Mouse (Mus musculus) A20 (cell line): Measurements from ENCODE around the gene Coro1b.

ENCODE experiments used
- DNase-seq: peaks from one replicate; pipeline ENCODE4 v3.0.0-alpha.2; 2011; ENCODE audit warnings: low read depth, low spot score

Coro1b gene

DNA sequence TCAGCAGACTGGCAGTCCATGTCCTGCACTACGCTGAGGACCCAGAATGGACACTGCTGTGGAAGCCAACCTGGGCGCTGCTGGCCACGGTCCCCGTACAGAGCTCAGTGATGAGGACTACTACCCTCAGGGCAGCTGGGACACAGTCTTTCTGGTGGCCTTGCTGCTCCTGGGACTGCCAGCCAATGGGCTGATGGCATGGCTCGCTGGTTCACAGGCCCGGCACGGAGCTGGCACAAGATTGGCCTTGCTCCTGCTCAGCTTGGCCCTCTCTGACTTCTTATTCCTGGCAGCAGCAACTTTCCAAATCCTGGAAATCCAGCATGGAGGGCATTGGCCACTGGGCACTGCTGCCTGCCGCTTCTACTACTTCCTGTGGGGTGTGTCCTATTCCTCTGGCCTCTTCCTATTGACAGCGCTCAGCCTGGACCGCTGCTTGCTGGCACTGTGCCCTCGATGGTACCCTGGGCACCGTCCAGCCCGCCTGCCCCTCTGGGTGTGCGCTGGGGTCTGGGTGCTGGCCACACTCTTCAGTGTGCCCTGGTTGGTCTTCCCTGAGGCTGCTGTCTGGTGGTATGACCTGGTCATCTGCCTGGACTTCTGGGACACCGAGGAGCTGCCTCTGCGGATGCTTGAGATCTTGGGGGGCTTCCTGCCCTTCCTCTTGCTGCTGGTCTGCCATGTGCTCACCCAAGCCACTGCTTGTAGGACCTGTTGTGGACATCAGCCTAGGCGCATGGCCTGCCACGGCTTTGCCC, 5.8 kb upstream of the Coro1b start:
- DNase-seq: no peak

DNA sequence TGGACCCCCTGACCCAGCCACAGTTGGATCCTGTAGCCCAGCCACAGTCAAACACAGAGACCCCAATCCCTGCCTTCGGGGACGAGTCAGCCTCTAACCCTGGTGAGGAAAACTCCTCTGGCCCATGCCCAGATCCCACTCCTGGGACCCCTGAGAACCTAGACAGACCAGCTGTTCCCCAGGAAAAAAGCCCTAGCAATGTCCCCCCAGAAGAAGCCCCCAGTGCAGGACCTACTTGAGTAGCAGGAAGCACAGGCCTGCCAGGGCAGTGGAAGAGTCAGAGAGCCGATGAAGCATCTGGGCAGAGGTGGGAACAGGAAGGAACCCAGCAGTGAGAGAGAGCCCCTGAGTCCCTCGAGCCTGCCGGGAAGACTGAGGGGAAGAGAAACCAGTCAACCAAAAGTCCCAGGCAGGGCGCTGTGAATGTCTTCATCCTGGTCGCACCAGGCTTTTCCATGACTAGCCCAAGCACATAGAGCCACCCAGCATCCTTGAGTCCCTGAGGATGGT, 4.6 kb upstream of the Coro1b start, which contains the start of gene Cabp4:
TSS of gene Cabp4 (minus strand) at position 275 of the 510 bp plus-strand sequence.
- DNase-seq: no peak

DNA sequence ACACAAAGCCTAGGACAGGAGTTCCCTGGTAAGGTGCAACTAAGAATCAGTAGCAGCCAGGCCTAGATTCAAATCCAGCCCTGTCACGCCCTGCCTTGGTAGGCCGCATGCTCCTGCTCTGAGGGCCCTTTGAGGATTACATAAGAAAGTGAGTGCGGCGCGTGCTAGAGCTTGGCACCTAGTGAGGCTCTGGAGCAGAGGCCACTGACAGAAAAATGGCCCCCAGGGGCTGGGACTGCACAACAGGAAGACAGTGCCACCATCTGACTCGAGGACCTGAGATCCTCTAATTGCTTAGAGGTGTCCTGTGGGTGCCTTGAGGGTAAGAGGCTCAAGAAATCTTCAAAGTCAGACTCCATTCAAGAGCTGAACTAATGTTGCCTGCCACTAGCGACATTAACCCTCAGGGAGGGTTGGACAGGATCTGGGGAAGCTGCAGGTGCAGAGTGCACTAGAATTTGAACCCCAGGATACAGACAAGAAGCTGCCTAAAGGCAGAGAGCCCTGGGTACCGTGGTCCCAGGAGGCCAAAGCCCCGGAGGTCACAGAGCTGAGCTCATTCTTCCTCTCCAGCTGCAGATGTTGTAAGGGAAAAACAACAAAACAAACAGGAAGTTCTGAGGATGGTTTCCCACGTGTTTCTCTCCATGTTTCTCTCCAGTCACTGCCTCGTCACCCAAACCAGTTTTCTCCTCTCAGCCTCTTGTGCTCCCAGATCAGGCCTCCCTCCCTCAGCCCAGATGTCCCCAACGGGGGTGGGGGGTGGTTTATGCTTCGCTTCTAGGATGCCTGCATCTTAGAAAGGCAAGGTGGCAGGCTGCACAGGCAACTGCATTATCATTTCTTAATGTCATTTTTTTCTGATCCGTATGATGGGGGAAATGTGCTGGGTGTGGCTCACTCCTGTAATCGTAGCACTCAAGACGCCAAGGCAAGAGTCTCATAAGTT, 3.6 kb upstream of the Coro1b start:
- DNase-seq: peak; percentile 62

DNA sequence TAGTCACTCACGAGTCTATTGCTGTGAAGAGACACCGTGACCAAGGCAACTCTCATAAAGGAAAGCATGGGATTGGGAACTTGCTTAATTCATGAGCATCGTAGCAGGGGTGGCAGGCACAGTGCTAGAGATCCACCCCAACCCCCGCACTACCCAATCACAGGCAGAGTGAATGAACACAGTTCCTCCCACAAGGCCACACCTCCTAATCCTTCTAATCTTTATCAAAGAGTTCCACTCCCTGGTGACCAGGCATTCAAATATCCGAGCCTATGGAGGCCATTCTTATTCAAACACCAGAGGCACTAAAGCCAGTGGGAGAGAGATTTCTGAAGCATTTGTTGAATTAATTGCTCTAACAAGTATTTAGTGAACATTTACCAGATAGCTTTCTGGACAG, 2.5 kb upstream of the Coro1b start:
- no peak for DNase-seq

DNA sequence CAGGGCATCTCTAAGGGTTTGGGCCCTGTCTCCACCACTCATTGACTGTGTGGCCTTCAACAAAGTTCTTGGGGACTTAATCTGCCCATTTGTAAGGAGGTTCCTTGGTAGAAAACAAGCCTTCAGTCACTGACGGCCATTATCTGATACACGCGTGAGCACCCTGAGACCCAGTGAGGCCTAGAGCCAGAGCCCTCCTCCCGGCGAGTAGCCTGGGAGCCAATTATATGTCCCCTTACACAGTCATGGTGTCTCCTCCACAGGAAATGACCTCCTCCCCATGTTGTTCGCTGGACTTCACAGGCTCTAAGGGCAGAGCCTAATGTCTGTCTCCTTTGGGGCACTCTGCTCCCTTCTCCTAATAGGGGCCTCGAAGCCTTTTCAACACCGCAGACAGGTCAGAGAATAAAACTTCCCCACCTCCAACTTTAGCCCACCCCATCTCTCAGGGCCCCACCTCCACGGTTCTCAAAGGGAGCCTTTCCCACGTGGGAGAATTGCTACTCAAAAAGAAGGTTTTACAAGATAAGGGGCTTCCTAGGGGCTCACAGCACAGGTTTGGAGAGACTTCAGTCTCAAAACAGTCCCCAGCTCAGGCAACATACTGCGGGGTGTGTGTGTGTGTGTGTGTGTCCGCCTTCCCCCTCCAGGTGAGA, 1.9 kb upstream of the Coro1b start:
- DNase-seq: no peak

DNA sequence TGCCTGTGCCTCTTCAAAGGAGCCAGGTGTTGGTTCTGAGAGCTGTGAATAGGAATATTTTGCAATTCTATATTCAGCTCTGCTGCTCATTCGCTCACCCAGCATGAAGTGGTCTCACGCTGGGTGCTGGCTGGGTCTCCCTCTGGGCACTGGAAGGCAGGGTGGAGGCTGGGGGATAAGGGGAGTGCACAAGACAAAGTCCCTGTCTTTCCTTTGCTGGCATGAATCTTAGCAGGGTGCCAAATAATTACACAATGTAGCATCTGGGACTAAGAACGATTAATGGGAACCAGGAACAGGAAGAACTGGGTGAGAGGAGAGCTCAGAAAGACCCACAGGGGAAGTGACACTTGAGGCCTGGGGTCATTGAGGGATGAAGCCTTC, 1.4 kb upstream of the Coro1b start:
- no peak for DNase-seq

DNA sequence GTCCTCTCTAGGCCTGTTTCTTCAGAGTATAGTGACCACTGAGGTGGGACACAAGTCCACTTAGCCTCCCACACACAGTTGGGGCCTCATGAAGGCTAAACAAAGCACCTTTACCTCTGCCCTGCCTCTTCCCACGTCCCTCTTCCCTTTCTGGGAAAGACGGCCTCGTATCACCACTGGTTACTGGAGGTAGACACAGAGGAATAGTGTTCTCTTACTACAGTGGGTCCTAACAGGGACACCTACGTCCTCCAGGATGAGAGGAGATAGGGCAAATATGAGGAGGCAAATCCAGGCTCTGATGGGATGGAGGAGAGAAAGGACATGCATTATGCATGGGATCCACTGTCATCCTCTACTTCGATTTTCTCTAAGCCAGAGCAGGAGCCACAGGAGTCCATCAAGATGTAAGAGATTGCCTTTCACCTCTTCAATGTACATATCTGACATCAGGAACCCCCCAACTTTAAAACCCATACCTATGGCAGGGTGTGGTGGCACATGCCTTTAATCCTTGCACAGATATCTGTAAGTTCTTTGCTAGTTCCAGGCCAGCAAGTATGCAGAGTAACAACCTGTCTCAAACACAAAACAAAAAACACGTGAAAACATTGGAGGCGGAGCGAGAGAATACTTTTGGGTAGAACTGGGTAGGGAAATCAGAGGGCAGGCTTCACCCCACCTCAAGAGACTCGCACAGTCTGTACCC, 483 bp upstream of the Coro1b start:
- no peak for DNase-seq

DNA sequence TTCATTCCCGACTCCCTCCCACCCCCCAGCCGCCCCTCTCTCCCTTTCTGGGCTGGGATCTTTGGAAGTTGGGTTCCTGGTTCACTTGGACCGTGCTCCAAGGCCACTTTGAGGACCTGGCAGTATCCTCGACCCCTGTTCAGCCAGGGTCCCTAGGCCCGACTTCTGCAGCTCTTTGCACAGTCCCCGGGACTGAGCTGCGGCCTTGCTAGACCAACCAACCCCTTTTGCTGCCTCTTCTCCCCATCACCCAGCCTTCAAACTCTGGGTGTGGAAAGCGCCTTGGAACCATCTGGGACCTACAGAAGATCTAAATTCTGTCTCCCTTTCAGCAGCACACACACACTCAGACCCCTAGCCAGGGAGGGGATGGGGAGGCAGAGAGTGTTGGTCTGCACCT, 400 bp downstream of the Coro1b start:
- DNase-seq: no peak

DNA sequence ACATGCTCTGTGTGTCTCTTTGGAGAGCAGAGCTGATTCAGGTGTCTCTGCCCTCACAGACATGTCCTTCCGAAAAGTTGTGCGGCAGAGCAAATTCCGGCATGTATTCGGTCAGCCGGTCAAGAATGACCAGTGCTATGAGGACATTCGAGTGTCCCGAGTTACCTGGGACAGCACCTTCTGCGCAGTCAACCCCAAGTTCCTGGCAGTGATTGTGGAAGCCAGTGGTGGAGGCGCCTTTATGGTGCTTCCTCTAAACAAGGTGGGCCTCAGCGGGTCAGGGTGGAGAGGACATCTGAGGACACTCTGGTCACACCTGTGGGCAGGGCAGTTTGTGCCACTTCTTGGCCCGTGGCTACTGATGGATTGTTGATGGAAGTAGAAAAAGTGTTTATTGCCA, 864 bp downstream of the Coro1b start:
- DNase-seq: no peak

DNA sequence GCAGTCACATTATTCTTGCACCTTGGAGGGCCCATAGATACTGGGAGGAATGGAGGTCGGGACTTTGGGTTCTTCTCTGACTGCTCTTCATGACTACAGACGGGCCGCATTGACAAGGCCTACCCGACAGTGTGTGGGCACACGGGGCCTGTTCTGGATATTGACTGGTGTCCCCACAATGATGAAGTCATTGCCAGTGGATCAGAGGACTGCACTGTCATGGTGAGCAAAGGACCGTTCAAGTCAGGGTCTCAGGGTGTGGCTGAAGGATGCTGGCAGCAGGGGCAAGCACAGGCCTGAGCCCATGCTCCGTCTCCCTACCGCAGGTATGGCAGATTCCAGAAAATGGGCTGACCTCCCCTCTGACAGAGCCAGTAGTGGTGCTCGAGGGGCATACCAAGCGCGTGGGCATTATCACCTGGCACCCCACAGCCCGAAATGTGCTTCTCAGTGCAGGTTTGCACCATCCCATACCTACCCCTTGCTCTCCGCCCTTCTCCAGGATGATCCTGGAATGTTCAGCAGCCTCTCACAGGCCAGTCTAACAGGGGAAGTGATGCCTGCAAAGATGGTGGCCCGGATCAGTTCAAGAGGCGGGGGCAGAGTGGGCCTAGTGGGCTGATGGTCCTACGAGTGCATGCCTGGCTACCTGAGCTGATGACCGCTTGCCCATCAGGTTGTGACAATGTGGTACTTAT, 1.5 kb downstream of the Coro1b start:
- DNase-seq: no peak

DNA sequence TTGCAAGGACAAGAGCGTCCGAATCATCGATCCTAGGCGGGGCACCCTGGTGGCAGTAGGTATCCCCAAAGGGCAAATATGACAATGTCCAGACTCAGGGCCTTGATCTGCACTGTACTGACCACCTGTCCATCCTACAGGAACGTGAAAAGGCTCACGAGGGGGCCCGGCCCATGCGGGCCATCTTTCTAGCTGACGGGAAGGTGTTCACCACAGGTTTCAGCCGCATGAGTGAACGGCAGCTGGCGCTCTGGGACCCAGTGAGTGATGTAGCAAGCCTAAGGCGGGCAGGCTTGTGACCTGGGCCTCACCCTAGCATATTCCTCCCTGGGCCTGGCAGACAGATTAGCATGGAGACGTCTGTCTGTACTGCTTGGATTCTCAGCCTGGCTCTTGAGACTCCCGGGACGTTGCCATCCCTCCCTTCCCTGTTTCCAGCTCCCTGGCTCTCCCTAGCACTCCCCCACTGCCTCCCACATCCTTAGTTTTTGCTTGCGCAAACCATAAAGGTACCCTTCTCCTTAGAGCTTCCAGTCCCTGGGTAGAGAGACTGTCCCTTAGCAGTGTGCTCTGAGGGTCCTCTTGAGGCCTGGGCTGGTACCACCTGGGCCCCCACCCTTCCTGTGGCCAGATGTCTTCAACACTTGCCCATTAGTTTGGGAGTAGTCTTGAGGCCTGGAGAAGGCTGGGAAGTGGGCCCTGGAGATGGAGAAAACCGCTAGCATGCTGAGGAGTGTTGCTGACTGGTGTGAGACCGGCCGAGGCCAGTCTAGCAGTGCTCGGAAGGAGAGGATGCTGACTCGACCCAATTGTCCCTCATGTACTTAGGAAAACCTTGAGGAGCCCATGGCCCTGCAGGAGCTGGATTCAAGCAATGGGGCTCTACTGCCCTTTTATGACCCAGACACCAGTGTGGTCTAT, 2.4 kb downstream of the Coro1b start:
- DNase-seq: no peak

DNA sequence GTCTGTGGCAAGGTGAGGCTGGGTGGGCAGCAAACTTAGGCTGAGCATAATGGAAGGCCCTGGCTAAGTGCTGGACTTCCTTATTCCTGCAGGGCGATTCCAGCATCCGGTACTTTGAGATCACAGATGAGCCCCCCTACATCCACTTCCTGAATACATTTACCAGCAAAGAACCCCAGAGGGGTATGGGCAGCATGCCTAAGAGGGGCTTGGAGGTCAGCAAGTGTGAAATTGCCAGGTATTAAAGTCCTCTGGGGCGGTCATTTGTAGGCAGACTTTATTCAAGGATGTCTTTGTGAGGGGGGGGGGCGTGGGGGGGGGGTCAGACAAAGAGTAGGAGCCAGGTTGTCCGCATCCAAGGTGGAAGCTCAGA, 3.1 kb downstream of the Coro1b start:
- DNase-seq: no peak

DNA sequence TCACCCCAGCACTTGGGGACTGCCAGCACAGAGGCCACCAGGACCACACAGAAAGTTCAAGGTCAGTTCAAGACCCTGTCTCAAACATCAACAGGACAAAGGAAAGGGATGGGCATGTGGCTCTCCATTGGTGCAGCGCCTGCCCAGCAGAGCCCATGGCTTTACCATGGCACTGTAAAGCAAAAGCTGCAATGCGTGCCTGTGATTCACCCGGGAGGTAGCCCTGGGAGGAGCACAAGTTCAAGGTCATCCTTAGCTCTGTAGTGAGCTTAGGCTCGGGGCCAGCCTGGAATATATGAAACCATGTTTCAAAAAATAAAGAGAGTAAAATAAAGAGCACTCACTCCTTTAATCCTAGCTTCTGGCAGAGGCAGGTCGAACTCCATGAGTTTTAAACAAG, 3.5 kb downstream of the Coro1b start:
- no peak for DNase-seq

DNA sequence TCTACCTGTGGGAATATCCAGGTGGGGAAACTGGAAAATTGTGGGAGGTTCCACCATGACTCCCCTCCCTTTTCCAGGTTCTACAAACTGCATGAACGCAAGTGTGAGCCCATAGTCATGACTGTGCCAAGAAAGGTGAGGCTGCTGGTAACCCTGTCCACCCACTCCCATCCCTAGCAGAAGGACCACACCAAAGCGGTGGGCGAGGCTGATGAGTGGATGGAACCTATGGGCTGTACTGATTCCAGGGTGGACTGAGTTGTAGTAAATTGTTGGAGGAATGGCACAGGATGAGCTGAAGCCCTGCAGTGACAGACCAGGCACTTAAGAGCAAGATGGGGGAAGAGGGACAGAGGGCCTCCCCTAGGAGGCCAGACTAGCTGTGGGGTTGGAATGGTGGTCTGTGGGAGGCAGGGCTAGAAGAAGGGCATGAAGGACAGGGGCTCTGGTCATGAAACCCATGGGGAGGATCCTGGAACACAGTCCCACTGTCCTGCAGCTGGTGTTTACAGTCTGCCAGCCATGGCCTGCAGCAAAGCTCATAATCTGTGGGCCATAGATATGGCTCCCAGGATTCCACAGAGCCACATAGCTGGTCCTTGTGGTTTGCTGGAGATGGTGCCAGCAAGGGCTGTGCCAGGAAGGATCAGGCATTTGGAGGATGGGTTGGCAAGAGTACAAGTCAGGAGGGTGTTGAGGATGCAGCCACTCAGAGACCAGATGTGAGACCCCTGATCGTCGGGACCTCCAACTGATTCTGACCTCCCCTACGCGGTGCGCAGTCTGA, 4.2 kb downstream of the Coro1b start:
- DNase-seq: no peak

DNA sequence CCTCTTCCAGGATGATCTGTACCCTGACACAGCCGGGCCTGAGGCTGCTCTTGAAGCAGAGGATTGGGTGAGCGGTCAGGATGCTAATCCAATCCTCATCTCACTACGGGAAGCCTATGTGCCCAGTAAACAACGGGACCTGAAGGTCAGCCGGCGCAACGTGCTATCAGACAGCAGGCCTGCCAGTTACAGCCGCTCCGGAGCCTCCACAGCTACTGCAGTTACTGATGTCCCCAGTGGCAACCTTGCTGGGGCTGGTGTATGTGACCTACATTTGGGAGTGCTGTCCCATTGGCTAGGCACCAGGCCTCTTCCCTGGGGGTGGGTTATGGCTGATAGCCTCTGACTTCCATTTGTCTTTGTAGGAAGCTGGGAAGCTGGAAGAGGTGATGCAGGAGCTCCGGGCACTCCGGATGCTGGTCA, 4.8 kb downstream of the Coro1b start, which contains the start of gene Ptprcap:
TSS of gene Ptprcap (plus strand) at position 373 of the 423 bp plus-strand sequence.
- DNase-seq: no peak

DNA sequence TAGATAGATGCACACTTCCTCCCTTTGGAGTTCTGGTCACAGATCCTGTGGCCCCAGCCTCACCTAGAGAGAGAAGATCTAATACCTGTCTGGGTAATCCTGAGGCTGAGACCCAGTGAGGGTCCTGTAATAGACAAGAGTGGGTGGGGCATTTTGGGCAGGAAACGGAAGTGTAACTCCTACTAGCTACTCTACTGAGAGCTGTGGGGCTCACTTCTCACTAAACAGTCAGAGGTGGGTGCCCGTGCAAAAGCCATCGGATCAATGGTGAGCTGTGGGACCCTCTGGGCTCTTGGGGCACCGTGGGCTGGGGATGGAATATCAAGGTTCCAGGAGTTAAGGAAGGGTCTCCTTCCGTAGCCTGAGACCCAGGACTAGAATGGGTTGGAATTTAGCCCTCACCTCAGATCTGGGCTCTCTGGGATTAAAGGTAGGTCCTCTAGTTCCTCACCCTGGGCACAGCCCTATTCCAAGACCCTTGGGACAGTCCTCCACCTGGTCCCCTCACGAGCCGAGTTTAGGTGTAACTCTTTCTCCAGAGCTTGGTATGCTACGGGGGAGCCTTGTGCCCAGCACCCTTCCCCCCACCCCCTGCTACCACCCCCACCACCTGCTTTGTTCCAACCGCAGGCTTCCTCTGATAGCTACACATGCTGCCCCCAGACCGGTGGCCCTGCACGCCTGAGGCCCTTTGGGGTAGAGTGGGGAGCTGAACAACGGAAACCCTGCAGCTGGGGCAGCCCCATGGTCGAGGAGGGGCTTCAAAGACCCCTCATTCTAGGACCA, 6.2 kb downstream of the Coro1b start:
- peak; percentile 81 for DNase-seq

DNA sequence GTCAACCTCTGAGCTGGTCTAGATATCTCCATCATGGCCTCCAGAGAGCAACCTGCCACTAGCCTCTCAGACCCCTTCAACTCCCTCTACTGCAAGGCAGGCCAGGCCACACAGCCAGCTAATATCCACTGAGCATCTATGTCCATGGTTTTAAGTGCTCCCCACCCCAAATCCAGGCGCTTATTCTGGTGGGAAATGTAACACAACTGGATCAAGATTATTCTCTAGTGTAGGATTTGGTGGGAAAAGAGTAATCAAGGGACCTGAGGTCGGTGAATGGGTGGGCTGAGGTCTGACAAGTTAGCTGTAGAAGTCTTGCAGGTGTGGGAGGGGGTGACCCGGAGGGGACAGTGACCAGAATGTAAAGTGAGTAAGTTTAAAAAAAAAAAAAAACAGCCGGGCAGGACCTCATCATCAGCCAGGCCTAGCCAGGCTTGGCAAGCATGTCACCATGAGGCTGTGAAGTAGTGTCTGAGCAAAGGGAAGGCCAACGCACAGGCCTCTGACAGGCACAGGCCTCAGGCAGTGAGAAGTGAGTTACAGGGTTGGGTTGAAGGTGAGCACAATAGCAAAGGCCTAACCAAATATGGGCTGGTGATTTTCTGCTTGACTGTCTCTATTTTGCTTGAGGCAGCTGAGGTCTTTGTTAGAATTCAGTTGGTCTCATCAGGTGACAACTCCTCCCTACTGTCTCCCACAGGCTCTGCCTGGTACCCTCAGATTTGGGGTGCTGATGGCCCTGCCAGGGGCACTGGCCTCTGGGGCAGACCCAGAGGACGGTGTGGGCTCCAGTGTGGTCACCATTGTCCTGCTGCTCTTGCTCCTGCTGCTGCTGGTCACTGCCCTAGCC, 7.0 kb downstream of the Coro1b start:
- peak; percentile 71 for DNase-seq
